Mouse (Mus musculus): ENCODE results near the gene Pop7.

The Pop7 gene

DNA sequence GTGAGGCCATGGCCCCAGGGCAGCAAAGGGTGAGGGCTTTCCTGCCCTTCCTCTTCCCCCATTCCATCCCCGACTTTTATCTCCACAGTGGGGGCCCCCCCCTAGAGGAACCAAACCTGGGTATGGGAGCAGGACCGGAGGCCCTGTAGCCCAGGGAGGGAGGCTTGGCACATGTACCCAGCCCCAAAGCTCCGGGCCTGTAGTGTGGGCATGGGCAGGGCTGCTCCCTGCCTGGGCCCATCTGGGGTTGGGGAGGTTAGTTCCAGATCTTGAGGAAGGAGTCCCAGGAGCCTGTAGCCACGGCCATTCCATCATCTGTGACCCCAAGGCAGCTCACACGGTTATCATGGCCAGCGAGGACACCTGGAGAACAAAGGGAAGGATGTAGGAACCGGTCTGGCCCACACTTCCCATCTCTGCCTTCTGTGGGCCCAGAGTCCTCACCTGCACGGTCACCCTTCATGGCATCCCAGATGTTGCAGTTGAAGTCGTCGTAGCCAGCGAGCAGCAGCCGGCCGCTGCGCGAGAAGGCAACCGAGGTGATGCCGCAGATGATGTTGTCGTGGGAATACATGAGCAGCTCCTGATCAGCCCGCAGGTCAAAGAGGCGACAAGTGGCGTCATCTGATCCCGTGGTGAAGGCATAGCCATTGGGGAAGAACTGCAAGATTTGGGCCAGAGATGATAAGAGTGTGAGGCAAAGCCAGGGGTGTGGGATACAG lies 26.1 kb upstream of the Pop7 start:
- no peak for DNase-seq (ENCODE audit: low spot score in 2 of 2)

DNA sequence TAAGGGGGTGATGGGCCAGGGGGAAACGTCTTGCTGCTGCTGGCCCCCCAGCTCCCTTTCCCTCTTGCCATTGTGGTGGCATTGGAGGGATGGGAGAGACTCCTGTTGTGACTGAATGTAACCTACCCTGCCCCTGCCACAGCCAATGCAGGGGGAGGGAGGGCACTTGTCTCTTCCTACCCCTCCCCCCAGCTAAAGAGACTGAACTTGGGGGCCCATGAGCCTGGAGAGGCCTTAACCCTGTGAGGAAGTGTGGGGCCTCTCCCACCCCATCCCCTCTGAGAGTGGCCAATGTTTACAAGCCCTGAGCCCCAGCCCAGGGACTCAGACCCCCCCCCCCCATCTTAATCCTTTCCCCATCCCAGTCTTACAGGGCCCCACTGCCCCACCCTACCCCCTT lies 25.1 kb upstream of the Pop7 start:
- no peak for DNase-seq (ENCODE audit: low spot score in 2 of 2)

DNA sequence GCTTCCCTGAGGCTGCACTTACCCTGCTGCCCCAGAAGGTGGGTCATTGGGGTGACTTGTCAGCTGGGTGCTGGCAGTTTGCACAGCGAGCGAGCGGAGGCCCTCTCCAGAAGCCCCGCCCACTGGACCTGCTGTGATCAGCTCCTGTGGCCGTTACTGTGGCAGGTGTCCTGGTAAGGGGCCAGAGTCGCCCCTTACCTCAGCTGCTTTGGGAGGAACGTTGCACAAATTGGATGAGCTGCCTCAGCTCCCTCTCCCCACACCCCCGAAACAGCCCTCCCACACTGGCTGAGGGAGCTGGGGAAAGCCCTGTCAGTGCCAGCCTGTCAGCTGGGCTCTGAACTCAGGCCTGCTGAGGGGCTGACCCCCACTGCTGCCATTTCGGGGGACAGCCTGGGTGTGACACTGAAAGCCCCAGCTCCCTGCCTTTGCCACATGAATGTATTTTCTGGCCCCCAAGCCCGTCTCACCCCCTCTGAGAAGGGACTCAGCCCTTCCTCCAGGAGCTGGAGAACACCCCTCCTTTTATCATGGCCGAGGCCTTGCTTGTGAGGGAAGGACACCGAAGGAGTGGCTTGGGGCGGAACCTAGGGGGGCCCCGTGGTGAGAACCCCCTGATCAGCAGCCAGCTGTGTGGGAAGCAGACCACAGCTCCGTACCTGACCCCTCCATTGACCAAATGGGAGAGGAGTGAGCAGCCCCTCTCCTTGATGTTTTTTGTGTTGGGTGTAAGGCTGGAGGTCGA lies 24.0 kb upstream of the Pop7 start:
- peak in 1 of 2 experiments; percentile 41 for DNase-seq (ENCODE audit: low spot score in 2 of 2)

DNA sequence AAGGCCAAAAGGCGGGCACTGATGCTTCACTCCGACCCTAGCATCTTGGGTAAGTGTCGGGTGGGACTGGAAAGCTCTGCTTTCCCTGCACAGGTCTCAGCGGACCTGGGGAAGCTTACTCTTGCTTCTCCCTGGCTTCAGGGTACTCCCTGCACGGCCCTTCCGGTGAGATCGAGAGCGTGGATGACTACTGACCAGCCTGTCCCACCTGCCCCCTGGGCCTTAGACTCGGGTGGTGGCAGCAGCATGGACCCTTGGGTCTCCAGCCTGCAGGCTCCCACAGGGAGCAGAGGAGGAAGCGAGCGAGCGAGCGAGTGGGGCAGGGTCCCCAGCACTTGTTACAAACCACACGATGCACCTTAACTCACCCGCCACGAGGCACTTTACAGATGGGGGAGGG lies 23.2 kb upstream of the Pop7 start:
- no peak for DNase-seq (ENCODE audit: low spot score in 2 of 2)

DNA sequence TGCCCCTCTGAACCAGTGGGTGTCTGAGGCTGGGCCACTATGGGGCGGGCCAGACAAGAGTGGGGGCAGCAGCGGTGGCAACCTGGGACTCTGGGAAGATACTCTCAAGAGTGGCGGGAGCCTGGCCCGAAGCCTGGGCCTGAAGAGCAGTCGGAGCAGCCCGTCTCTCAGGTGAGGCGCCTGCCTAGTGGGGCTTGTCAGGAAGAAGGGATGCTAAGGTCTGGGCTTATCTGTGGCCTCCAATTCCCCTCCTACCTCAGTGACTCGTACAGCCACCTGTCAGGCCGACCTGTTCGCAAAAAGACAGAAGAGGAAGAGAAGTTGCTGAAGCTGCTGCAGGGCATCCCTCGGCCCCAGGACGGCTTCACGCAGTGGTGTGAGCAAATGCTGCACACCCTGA lies 22.4 kb upstream of the Pop7 start:
- no peak for DNase-seq (ENCODE audit: low spot score in 2 of 2)

DNA sequence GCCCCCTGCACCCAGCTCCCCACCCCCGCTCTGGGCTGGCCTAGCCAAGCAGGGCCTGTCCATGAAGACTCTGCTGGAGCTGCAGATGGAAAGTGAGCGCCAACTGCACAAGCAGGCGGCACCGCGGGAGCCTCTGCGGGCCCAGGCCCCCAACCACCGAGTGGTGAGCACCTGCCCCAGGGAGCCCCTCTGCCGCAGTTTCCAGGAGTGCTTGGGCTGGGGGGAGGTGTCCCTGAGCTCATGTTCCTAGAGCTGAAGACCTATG lies 21.9 kb upstream of the Pop7 start:
- DNase-seq (ENCODE audit: low spot score in 2 of 2): no peak

DNA sequence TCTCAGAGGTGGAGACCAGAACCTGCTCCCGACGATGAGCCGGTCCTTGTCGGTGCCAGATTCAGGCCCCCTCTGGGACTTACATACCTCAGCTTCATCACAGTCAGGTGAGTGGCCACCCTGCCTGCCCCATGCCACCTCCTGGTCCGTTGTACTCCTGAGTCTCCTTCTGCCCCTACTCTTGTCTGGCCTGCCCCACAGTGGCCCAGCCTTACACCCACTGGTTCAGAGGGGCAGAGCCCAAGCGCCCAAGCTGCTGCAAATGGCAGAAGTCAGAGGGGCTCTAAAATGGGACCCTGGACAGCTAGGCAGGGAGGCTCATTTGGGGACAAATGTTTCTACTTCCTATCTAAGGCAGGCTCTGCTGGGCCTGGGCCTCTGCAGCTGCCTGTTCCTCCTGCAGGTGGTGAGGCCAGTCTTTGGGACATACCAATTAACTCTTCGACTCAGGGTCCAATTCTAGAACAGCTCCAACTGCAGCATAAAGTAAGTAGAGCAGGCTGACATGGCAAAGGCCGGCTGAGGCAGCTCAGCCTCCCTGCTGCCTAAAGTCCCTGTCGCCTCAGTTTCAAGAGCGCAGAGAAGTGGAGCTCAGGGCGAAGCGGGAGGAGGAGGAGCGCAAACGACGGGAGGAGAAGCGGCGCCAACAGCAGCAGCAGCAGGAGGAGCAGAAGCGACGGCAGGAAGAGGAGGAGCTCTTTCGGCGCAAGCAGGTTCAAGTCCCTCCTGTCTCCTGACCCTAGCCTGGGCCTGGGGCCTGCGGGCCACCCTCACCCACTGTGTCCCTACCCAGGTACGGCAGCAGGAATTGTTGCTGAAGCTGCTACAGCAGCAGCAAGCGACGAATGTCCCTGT lies 21.3 kb upstream of the Pop7 start:
- no peak for DNase-seq (ENCODE audit: low spot score in 2 of 2)

DNA sequence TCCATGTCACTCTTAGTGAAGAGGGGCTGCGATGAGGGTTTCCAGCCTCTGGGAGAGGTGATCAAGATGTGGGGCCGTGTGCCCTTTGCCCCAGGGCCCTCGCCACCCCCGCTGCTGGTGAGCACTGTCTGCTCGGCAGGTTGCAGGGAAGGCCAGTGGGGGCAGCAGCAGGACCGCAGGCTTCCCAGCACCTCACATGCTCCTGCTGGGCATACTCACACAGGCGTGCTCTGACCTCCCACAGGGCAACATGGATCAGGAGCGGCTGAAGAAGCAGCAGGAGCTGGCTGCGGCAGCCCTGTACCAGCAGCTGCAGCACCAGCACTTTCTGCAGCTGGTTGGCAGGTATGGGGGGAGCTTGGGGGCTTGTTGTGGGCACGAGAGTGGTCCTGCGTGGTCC lies 20.4 kb upstream of the Pop7 start:
- no peak for DNase-seq (ENCODE audit: low spot score in 2 of 2)

DNA sequence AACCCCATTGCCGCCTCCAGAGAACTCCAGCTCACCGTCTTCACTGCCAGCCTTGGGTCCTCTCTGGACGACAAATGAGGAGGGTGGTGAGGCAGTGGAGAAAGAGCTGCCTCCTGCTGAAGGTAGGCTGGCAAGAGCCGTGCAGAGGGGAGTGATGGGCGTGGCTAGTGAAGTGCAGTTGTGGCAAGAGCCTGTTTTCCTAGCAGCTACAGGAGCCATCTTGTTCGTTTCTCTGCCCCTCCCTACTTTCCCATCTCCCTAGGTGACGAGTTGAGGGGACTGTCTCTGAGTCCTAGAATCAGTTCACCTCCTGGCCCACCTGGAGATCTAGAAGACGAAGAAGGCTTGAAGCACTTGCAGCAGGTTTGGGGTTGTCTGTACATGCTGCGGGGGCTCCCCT lies 19.5 kb upstream of the Pop7 start:
- no peak for DNase-seq (ENCODE audit: low spot score in 2 of 2)

DNA sequence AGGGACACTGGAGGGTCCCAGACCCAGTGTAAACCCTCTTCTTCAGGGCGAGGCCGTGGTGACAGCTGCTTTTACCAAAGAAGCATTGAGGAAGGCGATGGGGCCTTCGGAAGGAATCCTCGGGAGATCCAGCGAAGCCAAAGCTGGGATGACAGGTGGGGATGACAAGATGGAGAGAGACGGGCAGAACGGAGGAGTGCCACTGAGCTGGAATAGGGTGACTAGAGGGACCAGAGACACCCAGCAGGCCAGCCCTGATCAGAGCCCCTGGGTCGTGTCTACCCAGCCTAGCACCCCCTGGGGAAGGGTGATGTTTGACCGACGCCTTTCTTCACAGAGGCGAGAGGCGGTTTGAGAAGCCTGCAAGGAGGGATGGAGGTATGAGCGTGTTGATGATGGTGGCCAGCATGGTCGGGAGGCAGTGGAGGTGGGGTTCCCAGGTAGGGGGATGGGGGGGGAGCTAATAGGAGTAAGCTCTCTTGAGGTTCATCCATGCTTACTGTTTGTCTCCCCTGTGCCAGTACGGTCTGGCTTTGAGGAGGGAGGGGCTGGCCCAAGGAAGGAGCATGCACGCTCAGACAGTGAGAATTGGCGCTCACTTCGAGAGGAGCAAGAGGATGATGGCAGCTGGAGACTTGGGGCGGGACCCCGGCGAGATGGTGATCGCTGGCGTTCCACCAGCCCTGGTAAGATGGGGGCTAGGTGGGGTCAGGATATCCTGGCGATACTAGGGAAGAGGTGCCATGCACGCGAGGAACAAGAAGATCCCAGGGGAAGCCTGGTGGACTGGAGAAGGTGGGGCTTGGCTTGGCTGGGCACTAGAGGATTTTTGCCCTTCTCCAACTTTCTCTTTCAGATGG lies 17.6 kb upstream of the Pop7 start:
- no peak for DNase-seq (ENCODE audit: low spot score in 2 of 2)

DNA sequence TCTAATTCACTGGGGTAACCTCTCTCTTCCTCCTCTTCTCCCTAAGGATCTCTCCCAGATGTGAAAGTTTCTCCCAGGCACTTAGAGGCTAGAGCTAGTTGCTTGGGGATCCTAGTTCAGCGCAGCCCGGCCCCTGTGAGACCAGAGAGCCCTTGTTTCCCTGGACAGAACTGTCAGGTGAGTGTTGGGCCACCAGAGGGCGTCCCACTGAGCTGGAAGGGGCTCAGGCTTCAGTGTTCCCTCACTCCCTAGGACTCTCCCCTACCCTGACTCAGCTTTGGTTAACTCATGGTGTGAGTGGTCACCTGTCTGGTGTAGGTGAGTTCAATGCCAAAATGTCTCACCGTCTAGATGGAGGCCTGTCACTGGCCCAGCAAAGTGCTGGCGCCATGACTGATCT lies 16.1 kb upstream of the Pop7 start, which contains the start of gene Gigyf1:
Gene Gigyf1, plus strand, starts transcription at position 113 of the 400 bp plus-strand sequence.
- DNase-seq (ENCODE audit: low spot score in 2 of 2): no peak

DNA sequence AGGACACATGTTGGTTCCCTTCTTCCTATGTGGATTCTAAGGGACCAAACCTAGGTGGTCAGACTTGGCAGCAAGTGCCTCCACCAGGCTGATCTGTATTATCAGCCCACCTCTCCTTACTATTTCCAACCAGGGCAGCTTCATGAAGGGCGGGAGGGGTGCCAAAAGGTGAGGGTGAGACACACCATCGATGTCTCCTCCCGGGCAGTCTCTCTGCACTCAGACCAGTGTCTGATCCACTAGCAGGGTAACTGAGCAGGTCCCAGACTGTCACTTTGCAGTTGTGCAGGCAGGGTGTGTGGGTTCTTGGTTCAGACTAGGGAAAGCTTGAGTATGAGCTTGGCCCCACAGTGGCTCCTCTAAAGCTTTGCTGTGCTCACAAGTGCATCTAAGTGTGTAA lies 12.5 kb upstream of the Pop7 start:
- DNase-seq (ENCODE audit: low spot score in 2 of 2): no peak

DNA sequence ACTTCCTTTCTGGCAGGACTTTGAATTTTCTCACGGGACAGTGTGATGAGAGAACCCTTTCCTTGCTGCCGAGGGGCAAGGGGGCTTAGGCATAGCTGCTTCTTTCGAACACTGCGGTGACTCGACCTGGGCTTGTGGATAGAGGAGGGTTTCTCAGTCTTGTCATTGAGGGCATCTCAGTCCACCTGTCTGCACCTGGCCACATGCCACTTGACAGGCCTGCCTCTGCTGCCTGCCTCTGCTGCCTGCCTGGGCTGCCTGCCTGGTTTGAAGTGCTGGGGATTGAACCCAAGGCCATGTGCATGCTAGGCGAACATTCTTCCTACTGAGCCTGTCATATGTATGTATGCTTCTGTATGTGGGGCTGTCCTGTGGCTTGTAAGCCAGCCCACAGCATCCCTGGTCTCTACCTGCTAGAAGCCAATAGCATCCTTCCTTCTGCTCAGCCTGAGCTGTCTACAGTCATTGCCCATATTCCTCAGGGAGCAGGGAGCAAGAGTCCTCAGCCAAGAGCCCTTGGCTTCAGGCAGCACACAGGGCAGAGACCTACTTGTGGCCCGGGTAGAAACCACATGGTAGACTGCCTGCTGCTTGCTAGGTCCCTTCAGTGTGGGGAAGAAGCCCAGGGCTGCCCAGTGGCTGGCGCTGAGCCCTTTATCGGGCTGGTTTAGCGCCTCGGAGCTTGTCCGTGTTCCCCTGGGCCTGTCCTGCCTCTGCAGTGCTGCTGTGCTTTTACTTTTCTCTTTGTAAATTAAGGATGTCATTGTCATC lies 11.8 kb upstream of the Pop7 start:
- DNase-seq (ENCODE audit: low spot score in 2 of 2): no peak

DNA sequence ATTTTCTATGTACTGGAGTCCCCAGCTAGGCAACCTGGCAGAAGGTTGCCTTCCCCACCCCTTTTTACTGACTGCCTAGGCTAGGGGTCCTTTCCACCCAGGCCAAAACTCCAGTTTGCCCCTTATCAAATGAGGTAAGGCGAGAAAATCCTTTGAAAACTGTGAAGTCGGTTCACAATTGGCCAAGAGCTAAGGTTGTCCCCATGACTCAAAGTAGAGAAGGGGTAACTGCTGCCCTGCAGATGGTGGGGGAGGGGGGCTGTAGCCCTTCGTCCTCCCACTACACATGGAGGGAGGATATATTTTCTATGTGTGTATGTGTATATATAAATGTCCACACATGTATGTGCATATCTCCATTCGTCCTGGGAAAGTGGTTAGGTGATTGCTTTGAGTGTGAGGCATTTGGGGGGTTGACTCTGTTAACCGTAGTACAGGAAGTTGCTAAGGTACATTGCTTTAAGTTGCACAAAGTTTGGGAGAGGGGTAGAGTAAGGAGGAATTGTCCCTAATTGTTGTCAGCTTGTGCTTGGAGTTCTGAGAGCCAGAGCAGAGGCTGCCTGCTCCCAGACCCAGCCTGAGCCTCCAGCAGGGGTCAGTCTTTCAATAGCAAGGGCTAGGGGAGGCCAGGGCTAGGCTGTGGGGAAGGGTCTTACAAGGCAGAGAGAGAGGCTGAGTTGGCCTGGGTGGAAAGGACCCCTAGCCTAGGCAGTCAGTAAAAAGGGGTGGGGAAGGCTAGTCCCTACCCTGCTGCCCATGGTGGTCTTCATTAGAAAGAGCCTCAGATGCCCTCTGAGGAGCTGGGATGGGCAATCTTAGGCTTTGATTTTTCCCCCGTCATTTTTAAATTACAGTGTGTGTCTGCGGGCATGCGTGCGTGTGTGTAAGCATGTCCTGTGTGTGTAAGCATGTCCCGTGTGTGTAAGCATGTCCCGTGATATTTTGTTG lies 10.8 kb upstream of the Pop7 start:
- no peak for DNase-seq (ENCODE audit: low spot score in 2 of 2)

DNA sequence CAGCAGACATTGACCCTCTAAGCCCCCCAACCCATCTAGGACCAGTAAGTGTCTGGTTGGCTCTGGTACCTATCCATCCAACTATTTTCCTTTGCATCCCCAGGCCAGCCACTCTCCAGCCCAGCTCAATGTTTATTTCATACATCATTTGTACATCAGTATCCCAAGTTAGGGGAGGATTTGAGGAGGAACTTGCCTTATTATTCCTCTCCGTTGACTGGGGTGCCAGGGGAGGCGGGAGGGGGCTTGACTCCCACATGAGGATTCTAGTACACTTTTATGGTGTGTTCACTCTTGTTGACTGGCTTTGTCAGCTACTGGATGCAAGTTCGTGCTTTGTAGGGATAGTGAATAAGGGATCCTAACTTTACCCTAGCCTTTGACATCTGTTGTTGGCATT lies 9.4 kb upstream of the Pop7 start:
- no peak for DNase-seq (ENCODE audit: low spot score in 2 of 2)

DNA sequence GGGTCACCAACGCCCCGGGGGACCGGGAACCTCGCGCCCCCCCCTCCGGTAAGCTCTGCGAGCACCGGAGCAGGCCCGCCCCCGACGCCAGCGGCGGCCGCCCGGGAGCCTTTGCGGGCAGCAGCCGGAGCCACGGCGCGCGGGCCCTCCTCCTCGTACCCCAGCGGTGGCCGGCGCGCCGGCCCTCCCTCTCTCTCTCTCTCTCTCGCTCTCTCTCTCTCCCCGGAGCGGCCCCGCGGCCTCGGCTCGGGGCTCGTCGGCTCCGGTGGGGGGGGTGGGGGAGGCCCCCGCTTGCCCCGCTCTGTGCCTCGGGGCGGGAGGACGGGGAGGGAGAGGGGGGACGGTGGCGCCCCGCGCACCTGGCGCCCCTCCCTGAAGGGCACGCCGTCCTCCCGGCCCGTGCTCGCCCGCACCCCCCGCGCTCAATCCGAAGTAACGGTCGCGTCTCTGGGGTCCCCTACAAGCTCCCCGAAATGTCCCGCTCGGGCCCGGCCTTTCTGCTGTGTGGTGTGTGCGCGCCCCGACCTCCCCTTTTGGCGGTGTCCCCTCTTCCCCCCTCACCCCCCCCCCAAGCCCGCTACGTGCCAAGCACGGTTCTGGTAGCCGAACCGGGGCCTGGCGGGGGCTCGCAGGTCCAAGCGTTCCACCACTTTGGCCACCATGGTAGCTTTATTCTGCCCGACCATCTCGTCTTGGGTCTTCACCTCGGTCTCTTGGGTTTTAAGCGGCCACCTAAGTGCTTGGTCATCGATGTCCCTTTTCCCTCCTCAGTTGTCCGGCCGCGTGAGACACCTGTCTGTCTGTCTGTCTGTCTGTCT lies 8.5 kb upstream of the Pop7 start:
- no peak for DNase-seq (ENCODE audit: low spot score in 2 of 2)

DNA sequence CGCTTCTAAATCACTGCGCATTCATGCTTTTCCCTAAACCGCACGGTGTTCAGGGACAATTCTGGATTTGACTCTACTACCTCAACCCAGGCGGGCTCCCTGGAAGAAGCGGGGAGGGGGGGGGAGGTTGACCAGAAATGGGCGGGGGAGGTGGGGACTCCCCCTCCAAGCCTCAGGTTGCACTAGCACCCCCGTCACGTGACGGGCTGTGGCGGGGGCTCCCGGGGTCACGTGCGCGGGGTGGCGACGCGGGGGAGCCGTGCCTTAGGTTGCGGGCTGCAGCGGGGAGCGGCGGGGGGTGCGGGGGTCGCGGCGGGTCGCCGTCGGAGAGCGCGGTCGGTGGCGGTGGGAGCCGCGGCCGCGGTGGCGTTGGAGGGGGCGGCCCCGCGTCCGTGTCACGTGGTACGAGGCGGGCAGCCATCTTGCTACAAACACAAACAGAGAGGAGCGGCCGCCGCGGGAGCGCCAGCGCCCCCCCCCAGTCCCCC lies 7.7 kb upstream of the Pop7 start:
- peak in 1 of 2 experiments; percentile 80 for DNase-seq (ENCODE audit: low spot score in 2 of 2)

DNA sequence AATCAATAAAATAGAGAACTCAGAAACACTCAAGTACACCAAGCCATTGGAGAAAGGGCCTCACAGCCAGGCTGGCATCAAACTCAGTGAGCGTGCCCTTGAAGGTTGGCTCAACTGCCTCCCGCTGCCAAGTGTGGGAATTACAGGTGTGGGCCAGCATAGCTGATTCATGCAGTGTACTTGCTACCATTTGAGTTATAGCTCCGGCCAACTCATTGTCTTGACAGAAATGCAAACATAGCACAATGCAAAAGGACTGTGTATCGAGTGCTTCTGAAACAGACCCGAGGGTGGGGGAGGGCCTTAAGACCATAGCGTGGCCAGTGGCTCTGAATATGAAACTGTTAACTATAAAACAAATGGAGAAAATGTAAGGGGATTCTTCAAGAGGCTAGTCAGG lies 1.7 kb upstream of the Pop7 start:
- DNase-seq (ENCODE audit: low spot score in 2 of 2): no peak

DNA sequence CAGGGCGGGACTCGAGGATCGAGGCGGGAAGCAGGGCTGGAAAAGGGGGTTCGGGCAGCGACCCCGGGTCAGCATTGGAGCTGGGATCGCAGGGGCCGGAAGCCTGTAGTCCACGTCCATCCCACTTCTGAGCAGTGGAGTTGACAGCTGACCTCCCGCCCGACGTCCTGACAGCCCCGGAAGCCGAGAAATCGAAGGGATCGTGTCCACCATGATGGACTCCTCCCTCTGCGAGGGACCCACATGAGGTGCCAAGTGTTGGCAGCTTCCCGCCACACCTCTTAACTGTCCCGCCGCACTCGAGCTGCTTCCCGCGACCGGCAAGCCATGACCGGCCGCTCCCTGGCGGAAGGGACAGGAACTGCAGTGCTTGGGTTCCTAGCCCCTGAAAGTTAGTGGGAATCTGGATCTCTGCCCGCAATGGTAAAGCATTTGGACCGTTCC lies 371 bp upstream of the Pop7 start:
- DNase-seq (ENCODE audit: low spot score in 2 of 2): peak in 1 of 2 experiments; percentile 79

Measured in left cerebral cortex, adult 9 months (tissue).